Mouse (Mus musculus) frontal cortex, postnatal 36 days (tissue): Measurements from ENCODE around the gene Cd37.

ENCODE experiments used
- DNase-seq, 2 experiments: peaks; one replicate each; pipeline ENCODE4 v3.0.0; 2022; ENCODE audit warnings: low spot score in 2 of 2

Gene Cd37

DNA sequence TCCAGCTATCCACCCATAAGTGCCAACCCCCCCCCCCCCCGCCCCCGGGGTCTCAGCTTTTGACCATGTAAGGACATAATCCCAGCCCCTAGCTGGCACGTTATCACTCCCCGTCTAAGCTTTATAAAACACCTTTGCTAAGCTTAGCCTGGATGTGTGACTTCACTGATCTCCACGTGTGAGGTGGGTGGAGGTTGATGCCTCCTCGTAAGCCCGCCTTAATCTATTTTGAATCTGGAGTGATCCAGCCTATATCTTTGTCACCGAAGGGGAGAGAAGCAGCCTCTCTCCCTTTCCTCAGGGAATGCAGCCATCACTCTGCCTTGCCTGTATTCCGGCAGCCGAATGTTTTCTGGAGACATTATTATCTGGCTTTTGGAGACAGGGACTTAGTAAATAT lies 36.3 kb downstream of the Cd37 start:
- DNase-seq, result peak in 1 of 2 experiments; percentile 53

DNA sequence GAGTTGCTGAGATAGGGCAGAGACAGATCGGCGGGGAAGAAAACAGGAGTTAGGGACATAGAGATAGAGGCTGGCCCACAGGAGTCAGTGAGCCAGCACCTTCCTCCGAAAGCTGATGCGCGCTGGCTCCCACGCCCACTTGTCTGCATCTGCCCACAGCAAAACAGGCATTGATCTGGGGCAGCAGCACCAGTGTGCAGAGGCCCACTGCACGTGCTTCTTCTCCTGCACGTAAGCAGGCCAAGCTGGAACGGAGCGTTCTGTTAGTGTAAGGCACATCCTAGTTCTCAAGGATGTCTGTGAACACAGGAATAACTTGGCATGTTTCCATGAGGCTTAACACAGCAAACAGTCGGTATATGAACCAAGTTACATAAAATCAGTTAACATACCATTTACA lies 40.0 kb downstream of the Cd37 start:
- peak; percentile 53 to 65 for DNase-seq

DNA sequence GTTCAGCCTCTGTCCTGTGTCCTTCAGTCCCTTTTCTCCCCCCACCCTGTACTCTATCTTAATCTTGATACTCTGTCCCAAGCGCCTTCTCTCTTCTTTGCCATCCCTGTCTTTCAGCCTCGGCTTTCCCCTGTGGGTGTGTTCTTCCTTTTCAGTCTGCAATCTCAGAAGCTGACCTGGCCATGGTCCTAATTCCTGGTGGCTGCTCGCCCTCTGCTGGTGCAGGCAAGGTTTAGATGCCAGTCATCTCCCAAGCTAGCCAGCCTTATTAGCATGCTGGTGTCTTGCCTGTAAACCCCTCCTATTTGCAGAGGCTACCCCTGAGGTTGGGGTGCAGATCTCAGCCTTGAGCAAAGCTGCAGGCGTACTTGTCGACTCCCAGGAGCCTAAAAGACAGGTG lies 40.5 kb downstream of the Cd37 start:
- DNase-seq, result peak; percentile 63 to 78

DNA sequence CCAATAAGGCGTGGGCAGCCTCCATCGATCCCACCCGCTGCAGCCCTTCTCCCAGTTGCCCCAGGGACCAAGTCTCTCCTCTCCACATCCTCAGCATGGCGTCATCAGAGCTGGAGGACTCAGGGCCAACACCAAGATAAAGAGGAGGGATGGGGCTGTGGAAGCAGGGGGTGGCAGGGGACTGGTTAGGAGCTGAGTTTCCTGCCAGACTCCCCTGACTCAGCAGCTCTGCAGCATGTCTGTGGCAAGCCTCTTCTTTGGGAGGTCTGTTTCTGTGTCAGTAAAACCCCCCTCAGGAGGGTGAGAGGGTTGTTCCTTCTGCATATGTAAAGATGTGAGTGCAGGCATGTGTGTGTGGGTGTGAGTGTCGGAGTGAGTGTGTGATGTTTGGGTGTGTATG lies 41.9 kb downstream of the Cd37 start:
- DNase-seq, result no peak

DNA sequence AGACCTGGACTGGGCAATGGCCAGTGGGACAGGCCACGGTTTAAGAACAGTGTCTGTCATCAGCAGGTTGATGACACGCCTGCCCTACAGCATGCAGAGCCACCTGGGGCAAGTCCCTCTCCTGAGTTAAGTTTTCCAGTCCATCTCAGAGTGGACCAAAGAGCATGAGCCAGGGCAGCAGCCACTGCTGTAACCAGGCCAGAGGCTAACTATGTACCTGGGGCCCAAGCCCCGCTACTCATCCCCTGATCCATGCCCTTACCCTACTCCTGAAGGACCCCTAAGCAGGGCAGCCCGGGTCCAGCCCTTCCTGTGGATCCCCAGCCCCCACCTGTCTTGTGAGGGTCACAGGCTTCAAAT lies 42.8 kb downstream of the Cd37 start:
- DNase-seq, result no peak

DNA sequence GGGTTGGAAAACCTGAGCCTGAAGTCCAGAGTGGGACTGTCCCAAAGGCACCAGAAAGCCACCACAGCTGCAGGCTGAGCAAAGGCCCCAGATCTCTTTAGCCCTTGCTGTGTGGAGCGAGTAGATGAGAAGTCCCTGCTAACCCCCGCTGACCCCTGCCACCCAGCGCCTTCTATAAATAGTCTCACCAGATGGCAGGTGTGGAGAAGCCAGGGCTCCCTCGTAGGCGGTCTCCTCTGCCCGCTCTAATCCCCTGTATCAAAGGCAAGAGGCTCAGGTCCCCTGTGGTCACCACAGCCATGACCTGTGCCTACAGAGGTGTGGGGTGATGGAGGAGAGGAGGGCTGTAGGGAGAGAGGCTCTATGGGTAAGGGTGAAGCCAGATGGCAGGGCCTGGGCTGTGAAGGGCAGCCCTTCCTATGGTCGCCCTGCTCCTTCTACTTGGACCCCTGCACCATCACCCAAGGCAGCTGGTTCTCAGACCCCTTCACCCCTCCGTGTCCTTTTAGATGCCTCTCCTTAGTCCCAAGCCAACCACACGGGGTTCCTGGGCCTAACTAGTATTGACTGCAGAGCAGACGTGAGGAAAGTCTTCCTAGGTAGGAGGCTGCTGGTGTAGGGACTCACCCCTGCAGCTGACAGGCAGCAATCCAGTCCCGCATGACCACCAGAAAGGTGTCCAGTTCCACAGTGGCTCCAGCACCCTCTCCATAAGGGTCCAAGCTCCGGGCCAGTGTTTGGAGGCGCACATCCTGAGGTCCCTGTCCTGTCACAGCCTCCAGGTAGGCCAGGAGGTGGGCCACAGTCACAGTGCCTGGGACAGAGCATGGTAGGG lies 43.4 kb downstream of the Cd37 start:
- no peak for DNase-seq

DNA sequence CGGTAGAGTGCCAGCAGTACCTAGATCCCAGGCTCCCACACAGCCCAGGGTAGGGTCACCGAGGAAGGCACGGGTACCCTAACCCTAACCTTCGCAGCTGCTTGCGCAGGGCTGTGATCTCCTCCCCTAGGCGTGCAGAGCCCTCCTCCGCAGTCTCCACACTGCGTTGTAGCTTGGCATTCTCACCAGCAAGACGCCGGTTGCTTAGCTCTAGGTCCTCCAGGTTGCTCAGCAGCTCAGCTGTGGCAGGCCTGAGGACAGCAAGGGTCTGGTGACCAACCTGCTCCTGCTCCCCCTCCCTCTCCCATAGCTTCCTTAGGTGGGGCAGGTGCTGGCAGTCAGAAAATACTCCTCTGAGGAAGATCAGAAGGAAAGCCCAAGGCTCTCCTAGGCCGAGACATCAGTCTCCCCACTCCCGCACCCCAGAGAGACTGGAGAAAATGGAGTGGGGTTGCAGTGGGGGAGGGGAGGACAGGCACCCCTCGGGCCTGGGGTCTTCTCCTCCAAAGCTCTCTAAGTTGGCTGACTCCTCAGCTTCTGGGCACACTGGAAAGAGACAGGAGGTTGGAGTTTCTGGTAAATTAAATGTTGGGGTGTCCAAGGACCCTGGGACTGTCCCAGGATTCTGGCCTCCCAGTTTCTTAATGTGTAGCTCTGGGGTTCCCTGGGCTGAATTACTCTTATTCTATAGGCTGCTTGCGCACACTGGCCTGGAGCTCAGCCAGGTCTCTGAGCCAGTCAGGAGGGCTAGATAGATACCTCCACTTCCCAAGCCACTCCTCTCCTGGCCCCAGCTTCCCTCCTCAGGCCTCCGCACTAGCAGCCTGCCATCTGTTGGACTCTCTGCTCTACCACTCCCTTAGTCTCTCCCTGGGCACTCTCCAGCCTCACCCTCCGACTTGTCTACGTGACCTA lies 44.8 kb downstream of the Cd37 start:
- no peak for DNase-seq

DNA sequence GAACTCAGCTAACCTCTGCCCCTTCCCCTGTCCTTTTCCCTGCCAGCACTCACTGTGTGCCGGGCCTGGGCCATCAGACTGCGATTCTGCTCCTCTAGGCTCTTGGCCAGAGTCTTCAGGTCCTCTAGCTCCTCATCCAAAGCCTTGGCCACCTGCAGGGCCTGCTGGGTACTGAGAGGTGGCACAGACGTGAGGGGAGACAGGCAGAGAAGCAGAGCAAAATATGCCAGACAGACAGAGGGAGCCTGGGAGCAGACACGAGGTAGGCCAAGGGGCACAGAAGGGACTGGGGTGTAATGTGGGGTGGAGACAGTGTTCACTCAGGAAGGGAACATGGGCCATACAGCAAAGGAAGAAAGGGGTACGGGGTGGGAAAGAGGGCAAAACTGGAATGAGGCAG lies 45.5 kb downstream of the Cd37 start:
- no peak for DNase-seq

DNA sequence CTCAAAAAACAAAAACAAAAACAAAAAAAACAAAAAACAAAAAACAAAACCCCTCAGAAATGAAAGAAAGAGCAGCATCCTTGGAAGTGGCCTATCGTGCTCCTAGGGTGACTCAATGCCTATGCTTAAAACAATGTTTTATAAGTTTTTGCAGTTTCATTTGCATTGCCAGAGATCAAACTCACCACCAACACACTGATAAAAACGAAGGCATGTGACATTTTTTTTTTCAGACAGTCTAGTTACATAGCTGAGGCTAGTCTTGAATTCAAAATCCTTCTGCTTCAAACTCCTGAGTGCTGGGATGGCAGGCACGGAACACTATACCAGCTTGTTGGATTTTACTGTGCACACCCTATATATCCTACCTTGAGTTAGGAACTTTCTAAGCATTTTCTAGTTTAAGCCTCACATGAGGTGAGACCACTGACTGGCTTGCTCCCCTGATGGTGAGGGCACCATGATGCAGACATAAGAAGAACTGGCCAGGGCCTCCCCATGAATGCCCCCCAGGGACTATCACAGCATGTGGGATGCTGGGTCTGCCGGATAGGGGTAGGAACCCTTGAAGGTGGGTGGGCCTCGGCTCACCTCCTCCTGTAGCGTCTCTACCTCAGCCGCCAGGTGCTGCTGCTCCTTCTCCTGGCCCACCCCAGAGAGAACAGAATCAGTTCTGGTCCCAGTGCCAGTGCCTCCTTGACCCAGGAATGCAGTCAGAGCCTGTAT lies 46.2 kb downstream of the Cd37 start:
- DNase-seq, result no peak

DNA sequence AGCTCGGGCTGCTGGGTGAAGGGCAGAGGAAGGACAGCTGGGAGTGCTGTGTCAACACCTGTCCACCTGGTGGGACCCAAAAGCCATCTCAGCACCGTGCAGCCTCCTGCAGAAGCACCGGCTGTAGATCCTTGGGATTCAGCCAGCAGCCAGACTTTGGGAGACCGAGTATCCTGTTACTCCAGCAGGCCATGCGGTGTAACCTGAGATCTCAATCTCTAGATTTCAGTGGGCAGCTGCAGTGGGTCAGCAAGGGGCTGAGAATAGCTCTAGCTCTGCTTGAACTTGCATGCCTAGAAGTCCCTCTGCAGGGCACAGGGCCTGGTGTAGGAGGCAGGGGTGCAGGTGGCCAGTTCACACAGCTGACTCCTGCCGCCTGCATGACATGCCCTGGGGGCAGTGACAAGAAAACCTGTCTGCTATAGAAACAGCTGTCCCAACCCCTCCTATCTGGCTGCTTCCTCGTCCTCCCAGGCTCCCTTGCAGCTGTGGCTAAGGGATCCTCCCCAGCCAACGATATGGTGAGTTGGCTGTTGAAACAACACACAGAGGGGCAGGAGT lies 47.0 kb downstream of the Cd37 start:
- DNase-seq, result no peak

DNA sequence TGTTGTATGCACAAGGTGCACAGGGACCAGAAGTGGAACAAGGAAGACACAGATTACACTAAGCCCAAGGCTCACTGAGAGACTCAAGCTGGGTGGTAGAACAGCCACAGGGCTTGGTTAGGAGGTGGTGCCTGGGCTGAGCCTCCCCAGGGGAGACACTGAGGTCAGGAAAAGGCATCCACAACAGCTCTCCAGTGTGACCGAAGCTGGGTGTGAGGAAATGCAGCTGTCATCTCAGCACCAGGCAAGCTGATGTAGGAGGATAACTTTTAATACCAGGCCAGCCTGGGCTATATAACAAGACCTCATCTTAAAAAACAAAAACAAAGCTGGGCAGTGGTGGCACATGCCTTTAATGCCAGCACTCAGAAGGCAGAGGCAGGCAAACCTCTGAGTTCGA lies 47.8 kb downstream of the Cd37 start:
- DNase-seq, result no peak

DNA sequence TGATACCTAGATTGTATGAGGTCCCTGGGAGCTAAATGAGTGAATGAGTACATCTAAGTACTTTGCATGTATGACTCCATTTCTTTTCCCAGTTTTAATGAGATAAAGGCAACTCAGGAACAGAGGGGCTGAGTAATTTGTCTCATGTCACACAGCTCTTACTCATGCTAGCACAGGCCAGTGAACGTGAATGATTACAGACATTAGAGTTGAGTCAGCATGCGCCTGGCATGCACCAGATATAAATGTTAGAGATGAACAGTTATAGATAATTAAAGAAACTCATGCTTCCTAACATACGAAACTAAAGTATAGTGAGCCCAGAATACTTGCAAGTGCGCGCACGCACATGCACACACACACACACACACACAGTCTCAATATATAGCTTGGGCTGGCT lies 48.7 kb downstream of the Cd37 start:
- no peak for DNase-seq

DNA sequence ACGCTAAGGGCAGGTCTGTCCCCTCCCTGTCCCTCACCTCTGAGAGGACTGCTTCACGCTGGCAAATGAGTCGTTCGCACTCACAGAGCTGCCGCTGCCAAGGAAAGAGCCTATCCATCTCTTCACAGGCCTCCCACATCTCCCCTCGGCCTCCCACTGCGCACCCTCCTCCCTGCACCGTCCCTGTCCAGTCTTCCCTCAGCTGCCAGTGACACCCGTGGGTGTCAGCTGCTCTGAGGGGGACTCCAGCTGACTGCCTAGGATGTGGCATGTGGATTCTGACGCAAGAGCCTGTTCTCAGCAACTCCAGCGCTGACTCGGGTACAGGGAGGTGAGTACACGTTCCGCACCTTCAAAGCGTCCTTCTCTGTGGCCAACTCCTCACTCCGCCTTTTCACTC lies 49.3 kb downstream of the Cd37 start:
- DNase-seq, result peak; percentile 64 to 74

DNA sequence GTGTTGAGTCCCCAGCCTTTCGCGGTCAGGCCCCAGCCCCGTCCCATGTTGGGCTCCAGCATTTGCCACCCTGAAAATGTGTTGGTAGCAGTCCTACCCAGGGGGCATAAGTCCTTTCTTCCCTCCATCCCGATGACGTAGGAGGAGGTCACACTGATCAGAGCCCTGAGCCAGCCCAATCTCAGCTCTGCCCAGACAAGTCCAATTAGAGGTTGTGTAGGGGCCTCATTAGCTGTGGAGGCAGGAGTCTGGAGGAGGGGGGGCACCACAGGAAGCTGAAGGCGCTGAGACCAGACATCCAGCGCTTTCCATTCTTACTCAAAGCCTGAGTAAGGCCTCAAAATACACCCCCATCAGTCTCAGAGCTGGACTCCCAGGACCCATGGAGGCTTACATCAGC lies 53.0 kb downstream of the Cd37 start:
- DNase-seq, result no peak

DNA sequence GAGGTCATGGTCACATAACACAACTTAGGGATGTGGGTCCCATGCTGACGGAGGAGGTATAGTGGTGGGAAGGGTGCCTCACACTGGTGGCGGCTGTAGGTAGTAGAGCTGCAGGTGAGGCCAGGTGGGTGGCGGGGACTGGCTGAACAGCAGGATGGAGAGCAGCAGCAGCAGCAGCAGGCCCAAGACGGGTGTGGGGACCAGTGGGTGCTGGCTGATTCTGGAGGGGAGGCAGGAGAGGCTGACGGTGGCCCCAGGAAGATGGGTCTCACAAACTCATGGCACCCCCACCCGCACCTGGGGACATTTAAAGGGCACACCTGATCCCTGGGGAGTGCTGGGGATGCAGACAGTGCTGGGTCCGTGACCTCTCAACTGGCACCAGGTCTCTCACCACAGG lies 55.2 kb downstream of the Cd37 start:
- DNase-seq, result no peak
